Mouse (Mus musculus) right cerebral cortex, adult 2 months (tissue): Measurements from ENCODE around the gene Gsdma2.
"Not testable (repeated sequence)": the region's sequence is repeated elsewhere in the genome, so short reads cannot be mapped to it uniquely, and the experiment has no call there.

ENCODE experiments used
- DNase-seq, 2 experiments: peaks; one replicate each; pipeline ENCODE4 v3.0.0; 2021 to 2022; ENCODE audit warnings: low spot score in 2 of 2

Gene Gsdma2

GRCm38 (mm10) chr11:98646459-98646858 is at the start of gene Gsdma2:
Gene Gsdma2 (plus strand): TSS chr11:98646759.
- no peak for DNase-seq

DNA sequence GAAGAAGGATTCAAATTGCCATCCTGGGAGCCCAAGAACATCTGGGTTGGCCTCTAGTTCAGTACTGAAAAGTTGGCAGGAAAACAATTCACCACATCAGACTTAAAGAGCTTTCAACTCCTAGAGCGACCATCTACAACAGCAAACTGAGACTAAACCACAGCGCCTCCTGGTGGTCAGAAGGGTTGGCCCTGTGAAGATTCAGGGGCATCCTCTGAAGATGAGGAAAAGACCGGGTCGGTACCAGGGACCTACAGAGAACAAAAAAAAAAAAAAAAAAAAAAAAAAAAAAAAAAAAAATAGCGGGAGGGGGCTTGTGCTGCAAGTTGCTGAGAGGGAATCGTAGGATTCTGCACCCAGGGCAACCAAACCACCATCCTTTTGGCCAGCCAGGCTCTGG is 49.2 kb upstream of the Gsdma2 start:
- DNase-seq = no peak

- DNase-seq = no peak
Observed at GRCm38 (mm10) chr11:98597991-98598390, 48.6 kb upstream of the Gsdma2 start, which contains the start of gene Lrrc3c. Gene Lrrc3c (plus strand): TSS chr11:98598291.

DNA sequence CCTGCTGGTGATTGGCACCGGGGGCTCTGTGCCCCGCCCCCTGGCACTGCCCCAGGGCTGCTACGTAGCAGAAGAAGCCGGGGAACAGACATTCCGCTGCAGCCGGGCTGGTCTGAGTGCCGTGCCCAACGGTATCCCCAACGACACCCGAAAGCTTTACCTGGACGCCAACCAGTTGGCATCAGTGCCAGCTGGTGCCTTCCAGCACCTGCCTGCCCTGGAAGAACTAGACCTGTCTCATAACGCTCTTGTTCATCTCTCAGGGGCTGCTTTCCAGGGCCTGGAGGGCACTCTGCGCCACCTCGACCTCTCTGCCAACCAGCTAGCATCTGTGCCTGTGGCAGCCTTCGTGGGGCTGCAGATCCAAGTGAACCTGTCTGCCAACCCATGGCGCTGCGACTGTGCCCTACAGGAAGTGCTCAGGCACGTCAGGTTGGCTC is 47.7 kb upstream of the Gsdma2 start:
- DNase-seq = no peak

- DNase-seq = no peak
Observed at GRCm38 (mm10) chr11:98599291-98599690, 47.3 kb upstream of the Gsdma2 start.

- no peak for DNase-seq
Observed at GRCm38 (mm10) chr11:98602090-98602690, 44.4 kb upstream of the Gsdma2 start.

DNA sequence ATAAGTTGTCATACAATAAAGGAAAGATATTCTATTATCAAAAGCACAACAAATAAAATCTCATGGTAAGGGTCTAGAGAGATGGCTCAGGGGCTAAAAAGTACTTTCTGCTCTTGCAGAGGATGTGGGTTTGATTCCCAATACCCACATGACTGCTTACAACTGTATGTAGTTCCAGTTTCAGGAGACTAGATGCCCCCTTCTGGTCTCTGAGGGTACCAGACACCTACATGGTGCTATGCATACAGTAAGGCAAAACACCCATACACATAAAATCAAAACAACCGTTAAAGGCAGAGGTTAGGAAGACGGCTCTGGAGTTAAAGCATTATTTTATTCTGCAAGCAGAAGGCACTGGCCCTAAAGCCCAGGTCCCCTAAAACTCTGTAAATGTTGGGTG is 42.6 kb upstream of the Gsdma2 start:
- no peak for DNase-seq

DNA sequence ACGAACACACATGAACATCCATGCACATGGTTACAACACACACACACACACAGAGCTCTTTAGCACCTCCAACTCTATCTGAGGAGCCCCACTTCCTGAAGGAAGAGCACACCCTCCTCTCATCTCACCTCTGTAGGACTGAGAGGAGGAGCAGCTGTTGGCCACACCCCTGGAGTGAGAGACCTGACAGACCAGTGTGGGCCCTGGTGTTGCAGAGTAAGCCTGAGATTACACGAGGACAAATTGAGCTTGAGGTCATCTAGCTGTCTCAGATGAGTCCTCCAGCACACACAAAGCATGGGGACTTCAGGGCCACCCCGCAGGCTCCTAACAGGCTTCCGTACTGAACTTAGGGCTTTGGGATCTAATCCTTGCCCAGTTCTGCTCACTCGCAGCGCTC is 41.6 kb upstream of the Gsdma2 start:
- not testable (repeated sequence) for DNase-seq

DNA sequence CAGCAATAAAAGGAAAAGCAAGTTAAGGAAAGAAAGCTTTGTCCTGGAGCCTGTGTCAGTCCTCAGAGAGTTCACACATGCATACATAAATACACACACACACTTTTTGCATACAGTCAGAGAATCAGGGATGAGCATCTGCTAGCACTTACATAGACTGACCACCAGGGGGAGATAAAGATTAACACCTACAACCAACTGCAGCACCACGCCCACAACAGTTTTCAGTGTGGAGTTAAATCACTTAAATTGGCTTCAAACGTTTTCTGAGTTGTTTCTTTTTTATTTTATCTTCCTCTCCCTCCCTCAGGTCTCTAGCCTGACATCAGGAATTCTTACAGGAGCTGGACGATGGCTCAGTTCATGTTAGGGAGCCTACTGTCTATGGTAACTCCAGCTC is 39.8 kb upstream of the Gsdma2 start:
- peak; percentile 25 to 46 for DNase-seq

- DNase-seq = no peak
Observed at GRCm38 (mm10) chr11:98620791-98621190, 25.8 kb upstream of the Gsdma2 start.

DNA sequence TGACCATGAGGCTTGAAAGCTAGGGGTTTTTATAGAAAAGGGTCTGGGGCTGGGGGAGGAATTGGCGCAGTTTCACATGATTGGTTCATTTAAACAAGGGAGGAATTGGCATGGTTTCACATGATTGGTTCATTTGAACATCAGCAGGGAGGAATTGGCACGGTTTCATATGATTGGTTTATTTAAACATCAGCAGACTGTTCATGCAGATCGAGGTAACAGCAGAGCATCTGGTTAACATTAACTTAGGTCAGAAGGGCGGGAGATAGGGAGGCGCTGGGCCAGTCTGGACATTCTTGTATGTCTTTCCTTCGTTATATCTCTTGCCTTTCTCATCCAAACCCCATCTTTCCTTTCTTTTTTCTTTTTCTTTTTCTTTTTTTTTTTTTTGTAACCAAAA is 22.6 kb upstream of the Gsdma2 start:
- not testable (repeated sequence) for DNase-seq

DNA sequence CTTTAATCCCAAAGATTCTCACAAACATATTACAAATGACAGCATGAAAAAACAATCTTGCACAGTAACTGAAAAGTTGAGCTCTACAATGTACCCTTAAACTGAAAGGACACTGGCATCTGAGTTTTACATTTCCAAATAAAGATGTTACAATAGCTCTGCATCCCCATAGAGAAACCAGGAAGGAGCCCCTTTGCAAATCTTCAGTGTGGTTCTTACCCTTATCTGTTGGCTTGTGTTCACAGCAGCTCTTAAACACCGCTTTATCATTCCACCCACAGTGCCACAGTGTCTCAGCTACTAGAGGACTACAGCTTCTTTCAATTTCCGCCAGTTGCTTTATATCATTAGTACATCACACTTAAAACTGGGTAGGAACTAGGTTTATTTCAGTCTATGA is 22.2 kb upstream of the Gsdma2 start:
- DNase-seq = not testable (repeated sequence)

- no peak for DNase-seq
Observed at GRCm38 (mm10) chr11:98625611-98626410, 20.7 kb upstream of the Gsdma2 start, which contains the start of the genes Gm12355 and Gsdma3. Gene Gm12355 (minus strand): TSS chr11:98625661. Gene Gsdma3 (plus strand): TSS chr11:98626360.

DNA sequence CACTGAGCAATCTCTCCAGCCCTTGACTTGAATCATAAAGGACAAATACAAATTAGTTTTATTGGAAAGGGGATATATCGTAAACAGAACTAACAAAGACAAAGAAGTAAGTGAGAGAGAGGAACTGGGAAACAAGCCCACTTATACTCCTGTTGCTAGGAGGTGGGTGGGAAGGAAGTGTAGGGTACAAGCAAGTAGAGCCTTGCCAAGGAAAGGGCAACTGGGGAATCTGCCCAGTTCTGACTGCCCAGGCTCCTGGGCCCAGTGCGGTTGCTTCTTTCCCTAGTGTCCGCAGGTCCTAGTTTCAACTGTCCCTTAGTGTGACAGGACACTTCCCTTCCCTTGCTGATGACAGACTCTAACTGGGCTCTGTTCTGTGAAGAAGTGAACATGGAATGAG is 17.9 kb upstream of the Gsdma2 start:
- no peak for DNase-seq

GRCm38 (mm10) chr11:98630646-98631045 is 15.9 kb upstream of the Gsdma2 start:
- no peak for DNase-seq

DNA sequence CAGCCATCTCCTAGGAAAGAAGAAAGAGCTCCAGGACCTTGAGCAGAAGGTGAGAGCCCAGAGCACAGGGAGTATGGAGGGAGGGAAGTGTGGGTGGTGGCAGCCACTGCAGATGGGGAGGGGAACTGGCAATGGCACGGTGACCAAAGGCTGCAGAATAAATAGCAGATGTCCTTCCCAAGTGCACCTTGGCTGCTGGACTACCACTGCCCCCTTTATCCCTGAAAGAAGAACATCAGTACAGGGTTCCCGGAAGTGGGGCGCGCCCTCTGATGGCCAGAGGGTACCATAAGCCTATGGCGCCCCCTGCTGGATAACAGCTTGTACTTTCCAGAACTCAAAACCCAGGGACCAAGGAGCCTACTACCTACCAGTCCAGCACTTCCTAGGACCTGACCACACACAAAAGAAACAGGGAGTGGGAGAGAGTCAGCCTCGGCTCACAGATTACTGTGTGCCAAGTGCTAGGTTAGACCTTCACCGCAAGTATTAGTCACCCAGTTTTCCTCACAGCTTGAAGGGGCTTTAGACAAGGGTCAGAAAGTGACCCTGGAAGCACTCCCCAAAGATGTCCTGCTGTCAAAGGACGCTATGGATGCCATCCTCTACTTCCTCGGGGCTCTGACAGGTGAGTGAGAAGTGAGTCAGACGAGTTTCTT is 11.1 kb upstream of the Gsdma2 start:
- DNase-seq = not testable (repeated sequence)

DNA sequence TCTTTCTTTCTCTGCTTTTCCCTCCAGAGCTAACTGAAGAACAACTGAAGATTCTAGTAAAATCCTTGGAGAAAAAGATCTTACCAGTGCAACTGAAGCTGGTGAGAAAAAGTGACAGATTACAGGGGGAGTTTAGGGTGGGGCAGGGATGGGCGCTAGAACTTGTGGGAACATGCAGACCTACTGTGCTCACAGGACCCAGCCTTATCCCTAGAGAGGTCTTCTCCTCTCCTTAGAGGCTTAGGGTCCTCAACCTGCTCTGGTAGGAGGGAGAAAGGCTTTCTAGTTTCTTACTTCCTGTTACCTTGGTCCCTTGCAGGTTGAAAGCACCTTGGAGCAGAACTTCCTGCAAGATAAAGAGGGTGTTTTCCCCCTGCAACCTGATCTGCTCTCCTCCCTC is 9.1 kb upstream of the Gsdma2 start:
- no peak for DNase-seq

GRCm38 (mm10) chr11:98640091-98640490 is 6.5 kb upstream of the Gsdma2 start:
- DNase-seq = no peak

DNA sequence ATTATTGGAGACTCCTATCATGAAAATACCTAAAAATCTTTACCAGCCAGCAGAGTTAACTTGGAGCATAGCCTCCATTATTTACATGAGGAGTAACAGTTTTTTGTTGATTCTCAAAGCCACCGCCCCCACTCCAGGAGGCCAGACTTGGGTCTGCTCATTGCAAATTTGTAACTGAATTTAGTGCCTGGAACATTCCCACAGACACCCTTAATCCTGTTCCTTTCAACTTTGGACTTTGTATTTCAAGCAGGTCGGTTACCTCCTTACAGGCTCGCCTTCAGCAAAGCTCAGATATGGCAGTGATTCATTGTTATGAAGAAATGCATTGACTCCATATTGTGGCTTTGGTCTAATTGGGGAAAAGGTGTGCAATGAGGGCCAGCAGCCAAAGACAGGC is 1.8 kb upstream of the Gsdma2 start:
- DNase-seq = no peak

DNA sequence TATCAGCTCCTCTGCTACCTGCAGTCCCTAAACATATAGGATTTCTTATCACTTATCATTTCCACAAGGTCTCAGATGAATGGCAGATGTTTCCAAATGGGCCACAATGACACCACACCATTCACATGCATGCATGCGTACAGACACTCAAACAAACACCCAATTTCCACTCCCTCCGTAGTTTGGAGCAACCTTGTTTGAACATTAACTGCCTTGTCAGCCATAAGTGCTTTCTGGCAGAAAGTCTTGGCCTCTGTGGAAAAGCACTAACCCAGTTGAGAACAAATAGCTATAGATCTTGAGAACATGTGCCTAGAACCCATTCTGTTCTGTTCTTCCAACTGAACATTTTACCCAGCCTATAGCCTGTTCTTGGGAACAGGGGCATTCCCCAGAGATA is 613 bp upstream of the Gsdma2 start:
- no peak for DNase-seq

DNA sequence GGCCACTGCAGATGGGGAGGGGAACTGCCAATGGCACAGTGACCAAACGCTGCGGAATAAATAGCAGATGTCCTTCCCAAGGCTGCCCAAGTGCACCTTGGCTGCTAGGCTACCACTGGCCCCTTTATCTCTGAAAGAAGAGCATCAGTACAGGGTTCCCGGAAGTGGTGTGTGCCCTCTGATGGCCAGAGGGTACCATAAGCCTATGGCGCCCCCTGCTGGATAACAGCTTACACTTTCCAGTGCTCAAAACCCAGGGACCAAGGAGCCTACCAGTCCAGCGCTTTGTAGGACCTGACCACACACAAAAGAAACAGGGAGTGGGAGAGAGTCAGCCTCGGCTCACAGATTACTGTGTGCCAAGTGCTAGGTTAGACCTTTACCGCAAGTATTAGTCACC is 8.5 kb downstream of the Gsdma2 start:
- peak in 1 of 2 experiments; percentile 25 for DNase-seq

- peak; percentile 43 to 46 for DNase-seq
Observed at GRCm38 (mm10) chr11:98660517-98660916, 14.0 kb downstream of the Gsdma2 start.

DNA sequence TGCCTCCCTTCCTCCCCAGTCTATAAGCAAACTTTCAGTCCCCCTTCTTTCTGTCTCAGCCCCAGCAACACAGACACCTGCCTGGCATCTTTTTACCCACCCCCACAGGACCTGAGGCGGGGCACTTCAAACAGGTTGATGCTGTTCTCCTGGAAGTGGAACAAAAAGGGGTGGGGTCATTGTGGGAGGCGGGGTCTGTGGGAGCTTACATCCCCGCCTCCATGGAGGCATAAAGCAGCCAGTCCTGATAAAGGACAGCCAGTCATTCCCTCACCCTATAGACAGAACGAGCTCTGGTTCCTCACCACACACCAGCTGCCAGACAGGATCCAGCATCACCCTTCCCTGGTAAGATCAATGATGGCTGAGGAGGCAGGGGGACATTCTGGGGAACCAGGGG is 17.5 kb downstream of the Gsdma2 start, which contains the start of gene Gsdma:
Gsdma (plus strand) TSS at position 261 of the 400 bp plus-strand sequence.
- no peak for DNase-seq
